Mouse (Mus musculus) Patski (cell line): Measurements from ENCODE around the gene Smyd4. TPM values are rescaled to one million over a fixed set of nuclear protein-coding genes. Genes with fewer than 3 reads are reported as not detected.

Source experiments
- ATAC-seq: fragments of 100-300 bp; one replicate; pipeline ENCODE4 v1.8.0; 2021
- CTCF ChIA-PET: fragments of 350-600 bp; sonication (Branson Sonifier 250); formaldehyde crosslinking; loops from one replicate; lab custom pipeline; 2022; ENCODE audit warnings: inconsistent platforms; lab: Charles Lee
- POLR2A ChIA-PET: fragments of 350-600 bp; sonication (Branson Sonifier 250); formaldehyde crosslinking; loops from one replicate; lab custom pipeline; 2022; ENCODE audit warnings: antibody characterized with exemption, inconsistent platforms; lab: Charles Lee
- DNase-seq: peaks from one replicate; pipeline ENCODE4 v3.0.0-alpha.2; 2011; ENCODE audit warnings: low read depth, low spot score
- H3K27me3 ChIP-seq: fragments of 371-371 bp; one replicate; pipeline ENCODE4 v1.5.1; 2021
- CTCF ChIP-seq: fragments of 100-300 bp; IDR thresholded peaks from one replicate; pipeline ENCODE4 v1.5.1; 2021
- in situ Hi-C: fragments of 300-500 bp; cut with MboI; formaldehyde crosslinking; loops from 3 replicates; pipeline ENCODE4 v1.11.1; 2018; ENCODE audit warnings: low pct_unique_long_range_greater_than_20kb, mixed read lengths
- polyA plus RNA-seq: library from polyadenylated mRNA; unstranded; gene quantifications from one replicate; pipeline ENCODE4 v1.2.3, GENCODE M21; 2021

The Smyd4 gene
- polyA plus RNA-seq, 1 experiment from 2014 or later: 10.4 TPM

DNA sequence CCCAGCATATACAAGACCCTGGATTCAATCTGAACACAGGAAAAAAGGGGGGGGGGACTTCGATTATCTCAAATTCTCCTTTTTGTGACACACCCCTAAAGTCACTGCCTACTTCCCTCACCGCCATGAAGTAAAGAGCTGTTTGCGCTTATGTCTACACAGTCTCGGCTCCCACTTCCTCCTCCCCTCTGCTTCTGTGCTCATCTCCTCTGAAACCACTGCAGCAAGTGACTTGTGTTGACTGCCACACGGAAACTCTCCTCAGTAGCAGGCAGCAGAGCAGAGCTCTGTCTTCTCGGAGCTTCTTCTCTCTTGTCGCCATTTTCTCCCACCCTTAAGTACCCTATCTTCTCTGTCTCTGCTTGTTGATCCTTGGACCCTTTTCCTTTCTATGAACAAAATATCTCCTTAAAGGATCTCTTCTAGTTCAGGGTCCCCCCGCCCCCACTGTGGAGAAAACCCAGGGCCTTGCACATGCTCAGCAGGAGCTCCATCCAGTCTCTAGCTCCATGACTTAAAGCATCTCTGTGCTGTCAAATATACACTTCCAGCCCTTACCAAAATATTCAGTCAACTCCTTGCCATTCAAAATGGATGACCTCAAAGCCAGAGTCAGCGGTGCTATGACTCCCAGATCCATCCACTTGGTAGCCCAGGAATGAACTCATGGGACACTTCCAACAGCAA is 80.9 kb downstream of the Smyd4 start:
- POLR2A ChIA-PET: interaction anchor here (1.0 kb wide), 2 partner anchors 10 to 68 kb away, joined by 3 read pairs; partner anchors contain the start of gene Serpinf2
- in situ Hi-C loops: no loop called here
- ATAC-seq (no peak), DNase-seq (no peak)
- CTCF ChIA-PET: interaction anchor here (1.2 kb wide), 1 partner anchor 18 kb away, joined by 3 read pairs; no protein-coding TSS in a partner anchor
- no peaks in the 10 kb centered on the region for H3K27me3 ChIP-seq
- no peak for TF ChIP-seq CTCF

- ChIA-PET POLR2A (no interaction called here), CTCF (no interaction called here)
- no peak for ATAC-seq
- no peak for DNase-seq
- in situ Hi-C loops: no loop called here
- H3K27me3 ChIP-seq: no peaks in the 10 kb centered on the region
- TF ChIP-seq CTCF: no peak
Measured at GRCm38 (mm10) chr11:75431307-75431706, 83.1 kb downstream of the Smyd4 start.

DNA sequence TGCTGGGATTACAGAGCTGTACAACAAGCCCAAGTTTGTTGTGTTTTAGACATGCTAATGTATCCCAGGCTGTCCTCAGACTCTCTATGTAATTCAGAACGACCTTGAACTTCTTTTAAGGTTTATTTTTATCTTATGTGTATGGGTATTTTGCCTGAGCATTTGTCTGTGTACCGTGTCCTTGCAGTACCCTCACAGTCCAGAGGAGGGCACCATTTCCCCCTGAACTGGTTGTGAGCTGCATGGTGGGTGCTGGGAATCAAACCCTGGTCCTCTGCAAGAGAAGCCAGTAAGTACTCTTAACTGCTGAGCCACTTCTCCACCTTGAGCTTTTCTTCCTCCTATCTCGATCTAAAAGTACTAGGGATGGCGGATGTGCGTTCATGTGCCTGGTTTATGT is 85.9 kb downstream of the Smyd4 start:
- no peaks in the 10 kb centered on the region for H3K27me3 ChIP-seq
- CTCF ChIA-PET: interaction anchor here (1.2 to 1.8 kb wide), 3 partner anchors 19 to 32 kb away, joined by 3 to 6 read pairs (median 3); no protein-coding TSS in a partner anchor

GRCm38 (mm10) chr11:75438194-75438593 is 90.0 kb downstream of the Smyd4 start:
- no peak for ATAC-seq
- ChIA-PET POLR2A (no interaction called here), CTCF (no interaction called here)
- no peaks in the 10 kb centered on the region for H3K27me3 ChIP-seq
- TF ChIP-seq CTCF: no peak
- no peak for DNase-seq
- in situ Hi-C loops: no loop called here

More for the DNA sequence above, 85.9 kb downstream of the Smyd4 start:
- in situ Hi-C loops: no loop called here
- POLR2A ChIA-PET: interaction anchor here (0.7 to 1.0 kb wide), 4 partner anchors 13 to 138 kb away, joined by 3 to 5 read pairs (median 4); no protein-coding TSS in a partner anchor
- no peak for DNase-seq
- TF ChIP-seq CTCF: no peak
- ATAC-seq: no peak

DNA sequence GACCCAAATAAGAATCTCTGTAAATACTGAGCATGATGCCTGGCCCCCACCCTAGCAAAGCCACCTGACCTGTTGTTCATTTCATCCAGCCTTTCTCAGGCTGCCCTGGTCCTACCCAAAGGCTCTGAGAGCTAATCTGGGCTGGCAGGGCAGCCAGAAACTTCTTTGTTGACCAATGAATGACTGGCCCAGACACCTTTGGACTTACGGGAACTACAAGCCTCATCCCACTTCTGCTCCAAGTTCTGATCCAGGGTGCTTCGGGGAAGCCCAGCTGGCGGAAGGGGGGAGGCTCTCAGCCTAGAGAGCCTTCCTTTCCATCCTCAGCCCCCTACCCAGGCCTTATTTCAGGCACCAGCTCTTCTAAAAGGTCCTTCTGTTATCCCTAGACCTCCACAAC is 90.6 kb downstream of the Smyd4 start:
- no peak for TF ChIP-seq CTCF
- in situ Hi-C loops: no loop called here
- ChIA-PET CTCF (interaction anchor here (1.1 kb wide), 1 partner anchor 35 kb away, joined by 3 read pairs; no protein-coding TSS in a partner anchor), POLR2A (no interaction called here)
- no peak for DNase-seq
- no peak for ATAC-seq
- H3K27me3 ChIP-seq: no peaks in the 10 kb centered on the region

- H3K27me3 ChIP-seq: no peaks in the 10 kb centered on the region
- in situ Hi-C loops: no loop called here
- POLR2A ChIA-PET: interaction anchor here (0.8 kb wide), 1 partner anchor 11 kb away, joined by 3 read pairs; no protein-coding TSS in a partner anchor
- no peak for ATAC-seq
- DNase-seq: no peak
- CTCF ChIA-PET: interaction anchor here (1.1 kb wide), 1 partner anchor 35 kb away, joined by 3 read pairs; no protein-coding TSS in a partner anchor
- TF ChIP-seq CTCF: no peak
Measured at GRCm38 (mm10) chr11:75439363-75439762, 91.1 kb downstream of the Smyd4 start, which contains the start of gene Serpinf2. Serpinf2 (minus strand) TSS chr11:75439591.

GRCm38 (mm10) chr11:75439951-75440350 is 91.7 kb downstream of the Smyd4 start:
- ChIA-PET CTCF (interaction anchor here (1.1 kb wide), 1 partner anchor 36 kb away, joined by 3 read pairs; no protein-coding TSS in a partner anchor), POLR2A (interaction anchor here (0.8 kb wide), 1 partner anchor 11 kb away, joined by 3 read pairs; no protein-coding TSS in a partner anchor)
- ATAC-seq (no peak), DNase-seq (no peak)
- no peak for TF ChIP-seq CTCF
- no peaks in the 10 kb centered on the region for H3K27me3 ChIP-seq
- in situ Hi-C loops: no loop called here

DNA sequence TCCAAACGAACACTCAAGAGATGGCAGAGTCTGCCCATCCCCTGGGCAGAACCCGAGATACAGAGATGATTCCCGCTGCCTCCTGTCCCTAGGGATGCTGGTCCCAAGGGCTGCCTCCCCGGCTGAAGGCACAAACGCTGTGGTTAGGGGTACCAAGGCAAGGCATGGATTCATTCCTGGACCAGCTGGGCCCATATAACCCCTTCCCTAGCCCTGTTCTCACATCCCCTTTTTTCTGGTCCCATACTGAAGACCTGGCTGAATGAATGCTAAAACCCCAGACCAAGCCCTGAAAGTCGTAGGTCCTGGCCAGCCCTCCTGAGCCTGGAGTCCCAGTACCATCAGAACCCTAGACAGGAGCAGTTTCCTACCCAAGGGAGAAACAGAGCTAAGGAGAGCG is 92.8 kb downstream of the Smyd4 start:
- DNase-seq (no peak), ATAC-seq (no peak)
- in situ Hi-C loops: no loop called here
- TF ChIP-seq CTCF: no peak
- ChIA-PET POLR2A (no interaction called here), CTCF (interaction anchor here (0.6 to 0.8 kb wide), 2 partner anchors 35 to 371 kb away, joined by 3 to 4 read pairs; no protein-coding TSS in a partner anchor)
- H3K27me3 ChIP-seq: no peaks in the 10 kb centered on the region

DNA sequence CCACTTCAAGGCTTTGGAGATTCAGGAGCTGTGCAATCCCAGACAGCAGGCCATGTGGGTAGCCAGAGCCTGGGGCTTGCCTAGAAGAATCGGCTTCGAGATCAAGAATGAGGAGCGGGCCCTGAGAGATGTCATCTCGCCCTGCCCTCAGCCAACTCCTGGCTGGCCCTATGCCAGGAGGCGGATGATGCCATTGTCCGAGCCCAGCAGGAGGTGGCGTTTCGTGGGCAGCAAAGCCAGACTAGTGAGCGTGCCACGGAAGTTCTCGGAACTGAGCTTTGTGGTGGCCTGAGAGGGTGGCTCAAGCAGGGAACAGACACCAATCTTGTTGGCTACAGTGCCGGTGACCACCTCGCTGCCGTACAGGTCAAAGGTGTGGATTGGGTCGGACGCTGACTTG is 93.4 kb downstream of the Smyd4 start:
- no peaks in the 10 kb centered on the region for H3K27me3 ChIP-seq
- ATAC-seq (no peak), DNase-seq (no peak)
- ChIA-PET POLR2A (no interaction called here), CTCF (interaction anchor here (0.8 to 1.1 kb wide), 2 partner anchors 14 to 35 kb away, joined by 3 read pairs; no protein-coding TSS in a partner anchor)
- no peak for TF ChIP-seq CTCF
- in situ Hi-C loops: no loop called here

DNA sequence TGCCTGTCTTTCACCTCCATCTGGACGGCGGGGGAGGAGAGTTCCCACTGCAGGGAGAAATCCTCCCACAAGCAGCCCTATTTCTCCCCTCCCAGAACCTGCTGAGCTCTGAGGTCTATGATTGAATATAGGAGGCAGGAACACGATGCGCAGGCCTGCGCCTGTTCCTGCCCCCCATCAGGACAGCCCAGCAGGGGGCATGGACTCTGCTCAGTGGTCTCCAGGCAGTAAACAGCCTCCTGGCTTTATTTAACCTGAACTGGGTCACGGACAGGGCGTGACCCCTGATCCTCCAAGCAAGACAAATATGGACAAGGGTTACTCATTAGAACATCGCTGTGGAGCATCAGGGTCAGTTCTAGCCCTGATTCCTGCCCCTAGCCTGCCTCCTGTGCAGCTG is 95.5 kb downstream of the Smyd4 start:
- CTCF ChIA-PET: no interaction called here
- DNase-seq (no peak), ATAC-seq (no peak)
- H3K27me3 ChIP-seq: no peaks in the 10 kb centered on the region
- POLR2A ChIA-PET: no interaction called here
- TF ChIP-seq CTCF: no peak
- in situ Hi-C loops: no loop called here

GRCm38 (mm10) chr11:75448575-75448974 is 100.3 kb downstream of the Smyd4 start:
- no peaks in the 10 kb centered on the region for H3K27me3 ChIP-seq
- DNase-seq (no peak), ATAC-seq (no peak)
- TF ChIP-seq CTCF: no peak
- in situ Hi-C loops: no loop called here
- CTCF ChIA-PET: no interaction called here
- POLR2A ChIA-PET: no interaction called here
